Mouse (Mus musculus): Measurements from ENCODE around the gene Rln3.
"Not testable (repeated sequence)": the region's sequence is repeated elsewhere in the genome, so short reads cannot be mapped to it uniquely, and the experiment has no call there.

Rln3 gene

GRCm38 (mm10) chr8:84021096-84021495, 23.7 kb downstream of the Rln3 start, which contains the start of gene Palm3:
TSS of gene Palm3 (plus strand) at chr8:84021471.
- DNase-seq (ENCODE audit: low read depth, low spot score), result no peak

DNA sequence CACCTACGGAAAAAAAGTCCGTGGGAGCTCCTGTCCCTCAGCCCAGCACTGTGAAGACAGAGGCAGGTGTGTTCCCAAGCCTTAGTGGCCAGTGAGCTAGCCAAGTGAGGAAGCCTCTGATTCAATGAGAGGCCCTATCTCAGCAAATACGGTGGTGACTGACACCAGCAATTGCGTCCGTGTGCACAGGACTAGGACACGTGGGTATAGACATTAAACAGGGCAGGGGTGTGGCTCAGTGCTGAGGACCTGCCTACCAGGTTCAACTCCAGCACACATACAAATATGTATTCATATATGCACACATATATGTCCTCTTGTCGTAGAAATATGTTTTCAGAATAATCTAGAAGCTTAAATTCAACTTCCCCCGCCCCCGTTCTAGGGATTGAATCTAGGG, 25.1 kb downstream of the Rln3 start:
- no peak for DNase-seq (ENCODE audit: low read depth, low spot score)

- DNase-seq (ENCODE audit: low read depth, low spot score), result no peak
These were observed 29.0 kb downstream of the Rln3 start for GRCm38 (mm10) chr8:84015833-84016232.

GRCm38 (mm10) chr8:84012499-84013165, 32.2 kb downstream of the Rln3 start:
- DNase-seq (ENCODE audit: low read depth, low spot score), result no peak

DNA sequence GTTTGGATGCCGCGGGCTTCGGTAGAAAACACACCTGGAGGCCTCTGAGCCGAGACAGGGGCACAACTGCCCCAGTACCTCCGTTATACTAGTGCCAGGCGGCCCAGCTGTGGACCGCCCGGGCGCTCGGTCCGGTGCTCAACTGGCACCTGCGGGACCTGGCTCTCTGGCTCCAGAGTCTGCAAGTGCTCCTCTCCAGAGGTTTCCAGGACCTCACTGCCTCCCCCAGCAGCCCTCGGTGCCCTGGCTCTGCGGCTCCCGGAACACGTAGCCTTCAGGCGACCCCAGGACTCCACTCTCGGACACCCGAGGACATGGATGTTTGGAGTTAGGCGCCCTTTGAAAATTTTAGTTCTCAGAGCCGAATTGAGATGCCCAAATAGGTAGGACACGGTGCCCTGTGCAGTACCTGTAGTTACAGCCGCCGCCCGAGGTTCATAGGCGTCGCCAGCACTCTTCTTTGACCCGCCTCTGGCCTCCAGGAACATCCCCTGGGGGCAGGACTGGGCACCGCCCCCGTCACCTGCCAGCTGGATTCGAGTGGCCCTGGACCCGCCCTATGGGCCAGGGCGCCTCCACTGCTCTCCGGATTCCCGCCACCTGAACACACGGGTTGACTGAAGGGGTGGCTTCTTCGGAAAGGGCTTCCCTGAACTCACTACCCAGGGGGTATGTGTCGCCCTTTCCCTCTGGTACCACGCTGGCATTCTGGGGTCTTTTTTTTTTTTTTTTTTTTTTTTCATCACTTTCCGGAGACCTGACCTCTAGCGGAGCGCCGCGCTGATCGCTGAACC, 32.9 kb downstream of the Rln3 start, which contains the start of gene 2210011C24Rik:
TSS of gene 2210011C24Rik (minus strand) at position 467 of the 794 bp plus-strand sequence.
- DNase-seq (ENCODE audit: low read depth, low spot score), result no peak

DNA sequence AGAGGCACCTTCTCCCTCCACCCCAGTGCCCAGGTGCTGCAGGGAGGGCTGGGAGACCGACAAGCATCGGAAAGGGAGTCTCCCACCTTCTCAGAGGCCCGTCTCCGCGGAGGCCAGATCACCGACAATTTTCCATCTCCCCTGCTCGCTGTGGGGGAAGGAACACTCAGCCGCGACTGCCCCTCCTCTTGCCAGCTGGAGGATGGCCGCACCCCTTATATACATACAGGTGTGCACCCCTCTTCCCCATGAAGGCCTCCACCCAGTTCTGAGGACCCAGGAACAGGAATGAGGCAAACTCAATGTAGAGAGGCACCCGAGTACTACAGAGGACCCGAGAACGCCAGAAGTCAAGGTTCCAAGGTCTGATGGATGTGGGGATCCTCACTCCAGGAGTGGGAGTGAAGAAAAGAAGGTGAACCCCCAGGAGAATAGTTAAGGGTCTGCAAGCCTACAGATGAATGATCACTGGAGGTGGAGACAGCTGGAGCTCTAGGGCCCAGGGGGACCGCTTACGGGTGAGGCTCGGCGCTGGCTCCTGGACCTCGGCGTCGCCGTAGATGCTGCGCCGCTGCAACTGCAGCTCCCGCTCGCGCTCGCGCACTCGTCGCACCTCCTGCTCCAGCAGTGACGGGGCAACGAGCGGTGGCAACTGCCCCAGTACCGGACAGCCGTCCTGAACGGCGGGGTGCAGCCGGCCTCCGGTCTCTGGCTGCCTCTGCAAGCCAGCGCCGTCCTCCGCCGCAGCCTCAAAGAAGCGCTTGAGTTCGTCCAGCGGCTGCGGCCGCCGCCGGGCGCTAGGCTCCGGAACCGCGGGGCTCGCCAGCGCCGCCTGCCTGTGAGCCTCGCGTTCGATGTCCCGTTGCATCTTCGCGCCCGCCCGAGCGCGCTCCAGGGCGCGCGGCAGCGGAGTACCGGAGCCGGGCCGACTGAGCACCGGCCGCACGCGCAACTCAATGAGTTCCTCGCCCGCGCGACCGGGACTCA, 33.9 kb downstream of the Rln3 start:
- peak; percentile 62 for DNase-seq (ENCODE audit: low read depth, low spot score)

- peak; percentile 63 for DNase-seq (ENCODE audit: low read depth, low spot score)
These were observed 34.9 kb downstream of the Rln3 start for GRCm38 (mm10) chr8:84009876-84010275.

GRCm38 (mm10) chr8:84008362-84008761, 36.4 kb downstream of the Rln3 start:
- DNase-seq (ENCODE audit: low read depth, low spot score), result no peak

GRCm38 (mm10) chr8:84005502-84005901, 39.3 kb downstream of the Rln3 start:
- not testable (repeated sequence) for DNase-seq (ENCODE audit: low read depth, low spot score)

GRCm38 (mm10) chr8:84004533-84005201, 40.1 kb downstream of the Rln3 start:
- DNase-seq (ENCODE audit: low read depth, low spot score), result peak; percentile 97

DNA sequence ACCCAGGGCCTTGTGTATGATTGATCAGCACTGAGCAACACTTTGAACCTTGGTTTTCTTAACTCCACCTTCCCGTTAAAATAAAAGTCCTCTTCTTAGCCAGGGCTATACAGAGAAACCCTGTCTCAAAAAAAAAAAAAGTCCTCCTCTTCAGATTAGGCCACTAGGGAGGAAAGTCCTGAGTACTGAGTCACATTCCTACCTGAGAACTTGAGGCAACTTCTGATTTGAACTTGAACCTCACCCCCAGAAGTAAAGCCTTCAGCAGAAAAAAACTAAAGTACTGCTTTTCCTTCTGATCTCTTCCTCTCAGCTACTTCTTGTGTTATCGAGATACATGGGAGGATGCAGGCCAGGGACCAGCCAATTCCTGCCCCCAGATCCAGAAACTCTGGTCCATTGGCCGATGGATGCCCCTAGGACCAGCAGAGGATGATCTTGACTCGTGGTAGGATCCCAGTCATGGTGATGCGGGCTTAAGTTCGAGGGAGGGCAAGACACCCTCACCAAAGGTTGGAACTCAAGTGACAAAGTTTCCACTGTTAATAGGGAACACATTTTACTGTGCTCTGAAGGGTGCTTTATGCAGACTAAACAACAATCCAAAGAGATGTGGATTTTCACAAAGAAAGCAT, 41.1 kb downstream of the Rln3 start:
- no peak for DNase-seq (ENCODE audit: low read depth, low spot score)

GRCm38 (mm10) chr8:84002957-84003611, 41.7 kb downstream of the Rln3 start:
- DNase-seq (ENCODE audit: low read depth, low spot score), result no peak

DNA sequence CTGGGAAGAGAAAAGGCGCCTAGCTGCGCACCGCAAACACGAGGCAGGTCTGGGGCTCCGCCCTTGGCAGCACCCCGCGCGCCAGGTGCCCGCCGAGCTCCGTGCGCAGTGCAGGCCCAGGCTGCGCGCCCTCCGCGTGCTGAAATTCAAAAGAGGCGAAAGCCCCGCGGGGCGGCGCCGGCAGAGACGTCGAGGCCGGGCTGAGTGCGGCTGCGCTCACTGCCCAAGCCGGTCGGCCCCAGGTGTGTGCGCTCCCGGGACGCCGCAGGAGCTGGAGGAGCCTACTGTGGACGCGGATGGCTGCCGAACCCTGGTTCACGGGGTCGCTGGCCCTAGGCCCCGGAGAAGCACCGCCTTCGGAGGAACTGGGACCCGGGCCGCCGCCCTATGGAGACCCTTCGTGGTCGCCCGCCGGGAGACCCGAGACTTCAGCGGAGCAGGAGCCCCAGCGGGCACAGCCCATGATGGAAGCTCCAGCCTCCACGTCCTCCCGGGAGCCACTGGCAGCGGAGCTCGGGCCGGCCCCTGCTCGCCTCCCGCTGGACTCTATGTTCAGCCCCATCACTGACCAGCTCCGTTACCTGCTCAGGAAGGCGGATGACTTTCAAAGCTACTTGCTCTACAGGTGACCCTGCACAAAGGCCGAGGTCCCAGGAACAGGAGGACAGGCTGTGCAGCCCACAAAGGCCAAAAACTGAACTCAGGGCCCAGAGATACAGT, 43.4 kb downstream of the Rln3 start, which contains the start of gene 1700067K01Rik:
TSS of gene 1700067K01Rik (plus strand) at position 222 of the 720 bp plus-strand sequence.
- no peak for DNase-seq (ENCODE audit: low read depth, low spot score)

- no peak for DNase-seq (ENCODE audit: low read depth, low spot score)
These were observed 45.0 kb downstream of the Rln3 start for GRCm38 (mm10) chr8:83999825-84000224.

DNA sequence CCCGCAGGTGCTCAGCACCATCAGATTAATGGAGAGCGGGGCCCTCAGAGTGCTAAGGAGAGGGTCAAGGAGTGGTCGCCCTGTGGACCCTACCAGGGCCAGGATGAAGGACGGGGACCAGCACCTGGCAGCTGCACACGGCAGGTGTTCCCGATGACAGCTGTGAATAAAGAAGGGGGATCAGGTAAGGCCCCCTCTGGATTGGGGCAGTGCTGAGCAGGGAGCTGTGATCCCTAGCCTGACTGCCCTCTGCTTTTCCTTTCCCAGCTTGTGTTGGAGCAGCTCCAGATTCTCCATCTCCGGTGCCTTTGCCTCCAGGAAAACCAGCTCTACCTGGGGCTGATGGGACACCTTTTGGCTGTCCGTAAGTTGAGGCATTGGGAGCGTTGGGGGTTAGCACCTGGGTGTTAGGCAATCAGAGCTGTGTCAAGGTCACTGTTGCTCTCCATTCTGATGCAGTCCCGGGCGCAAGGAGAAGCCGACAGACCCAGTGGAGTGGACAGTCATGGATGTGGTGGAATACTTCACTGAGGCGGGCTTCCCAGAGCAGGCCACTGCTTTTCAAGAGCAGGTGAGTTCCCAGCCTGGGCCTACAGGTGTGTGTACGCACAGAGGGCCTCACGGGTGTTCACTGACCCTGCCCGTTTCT, 45.6 kb downstream of the Rln3 start:
- DNase-seq (ENCODE audit: low read depth, low spot score), result no peak

DNA sequence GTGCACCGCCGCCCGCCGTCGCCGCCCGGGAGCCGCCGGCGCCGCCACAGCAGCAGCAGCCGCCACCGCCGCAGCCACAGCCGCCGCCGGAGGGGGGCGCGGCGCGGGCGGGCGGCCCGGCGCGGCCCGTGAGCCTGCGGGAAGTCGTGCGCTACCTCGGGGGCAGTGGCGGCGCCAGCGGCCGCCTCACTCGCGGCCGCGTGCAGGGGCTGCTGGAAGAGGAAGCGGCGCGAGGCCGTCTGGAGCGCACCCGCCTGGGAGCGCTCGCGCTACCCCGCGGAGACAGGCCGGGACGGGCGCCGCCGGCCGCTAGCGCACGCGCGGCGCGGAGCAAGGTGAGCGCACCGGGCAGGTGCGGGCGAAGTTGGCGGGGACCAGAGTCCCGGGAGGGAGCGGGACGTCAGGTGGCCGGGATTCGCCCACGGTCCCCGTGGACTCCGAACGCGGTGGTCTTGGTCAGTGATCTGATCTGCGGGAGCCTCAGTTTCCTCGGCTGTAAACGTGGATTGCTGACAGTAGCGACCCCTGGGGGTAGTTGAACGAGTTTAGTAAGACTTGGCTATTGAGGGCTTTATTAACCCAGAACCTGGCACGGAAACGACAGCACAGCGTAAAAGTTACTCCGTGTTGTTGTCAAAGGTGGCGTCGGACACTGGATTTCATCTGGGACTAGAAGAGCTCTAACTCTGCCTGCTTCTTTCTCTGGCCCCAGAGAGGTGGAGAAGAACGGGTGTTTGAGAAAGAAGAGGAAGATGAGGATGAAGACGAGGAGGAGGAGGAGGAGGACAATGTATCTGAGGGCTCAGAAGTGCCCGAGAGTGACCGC, 46.4 kb downstream of the Rln3 start:
- peak; percentile 91 for DNase-seq (ENCODE audit: low read depth, low spot score)

DNA sequence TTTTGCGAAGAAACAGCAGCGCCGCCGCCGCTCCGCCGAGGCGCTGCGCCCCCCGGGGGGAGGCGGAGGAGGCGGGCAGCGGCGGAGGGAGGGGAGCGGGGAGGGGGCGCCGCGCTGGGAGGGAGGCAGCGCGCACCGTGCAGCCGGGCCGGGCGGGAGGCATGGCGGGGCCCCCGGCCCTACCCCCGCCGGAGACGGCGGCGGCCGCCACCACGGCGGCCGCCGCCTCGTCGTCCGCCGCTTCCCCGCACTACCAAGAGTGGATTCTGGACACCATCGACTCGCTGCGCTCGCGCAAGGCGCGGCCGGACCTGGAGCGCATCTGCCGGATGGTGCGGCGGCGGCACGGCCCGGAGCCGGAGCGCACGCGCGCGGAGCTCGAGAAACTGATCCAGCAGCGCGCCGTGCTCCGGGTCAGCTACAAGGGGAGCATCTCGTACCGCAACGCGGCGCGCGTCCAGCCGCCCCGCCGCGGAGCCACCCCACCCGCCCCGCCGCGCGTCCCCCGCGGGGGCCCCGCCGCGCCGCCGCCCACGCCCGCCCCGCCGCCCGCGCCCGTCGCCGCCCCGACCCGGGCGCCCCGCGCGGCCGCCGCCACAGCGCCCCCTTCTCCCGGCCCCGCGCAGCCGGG, 47.2 kb downstream of the Rln3 start, which contains the start of gene Samd1:
TSS of gene Samd1 (plus strand) at position 162 of the 631 bp plus-strand sequence.
- peak; percentile 70 for DNase-seq (ENCODE audit: low read depth, low spot score)

All from A20 (cell line).